Mouse (Mus musculus): ENCODE measurements at regions not wholly inside any gene's neighbourhood (a gene's known extent, or its start where the extent isn't known, plus 50 kb on each side); places are given as distances from the start of the nearest gene placed in this dataset.
"Not testable (repeated sequence)": the region's sequence is repeated elsewhere in the genome, so short reads cannot be mapped to it uniquely, and the experiment has no call there.

GRCm38 (mm10) chr6:4149663-4150062 lies 62.9 kb upstream of the Bet1 start:
- WGBS, result 74% methylated on average over 4 of the region's 4 CpGs

GRCm38 (mm10) chr6:4158293-4158692 lies 71.5 kb upstream of the Bet1 start:
- DNase-seq (ENCODE audit: low spot score), result no peak
- WGBS, result 85% methylated on average over 2 of the region's 2 CpGs
- Histone ChIP-seq H3K9me3 (replicated peaks; ENCODE audit: control insufficient read depth, low read length) (no peaks in the 10 kb centered on the region), H3K4me1 (ENCODE audit: control insufficient read depth, insufficient read depth, low read length) (no peaks in the 10 kb centered on the region), H3K27me3 (replicated peaks; ENCODE audit: control insufficient read depth, insufficient read depth, low read length) (no peaks in the 10 kb centered on the region), H3K36me3 (ENCODE audit: control insufficient read depth, insufficient read depth, low read length) (no peaks in the 10 kb centered on the region), H3K27ac (ENCODE audit: low read depth, low read length) (no peak overlapping the region), H3K4me2 (ENCODE audit: low read length) (no peak overlapping the region), H3K9ac (ENCODE audit: low read length) (no peak overlapping the region), H3K4me3 (ENCODE audit: low read depth, low read length) (no peak overlapping the region)
- ATAC-seq, result no peak

More at GRCm38 (mm10) chr6:4149663-4150062, 62.9 kb upstream of the Bet1 start:
- ATAC-seq (no peak), DNase-seq (ENCODE audit: low spot score) (no peak)
- Histone ChIP-seq H3K27me3 (replicated peaks; ENCODE audit: control insufficient read depth, insufficient read depth, low read length) (no peaks in the 10 kb centered on the region), H3K27ac (ENCODE audit: low read depth, low read length) (no peak overlapping the region), H3K4me3 (ENCODE audit: low read depth, low read length) (no peak overlapping the region), H3K4me1 (ENCODE audit: control insufficient read depth, insufficient read depth, low read length) (no peaks in the 10 kb centered on the region), H3K9ac (ENCODE audit: low read length) (no peak overlapping the region), H3K4me2 (ENCODE audit: low read length) (no peak overlapping the region), H3K9me3 (replicated peaks; ENCODE audit: control insufficient read depth, low read length) (no peaks in the 10 kb centered on the region), H3K36me3 (ENCODE audit: control insufficient read depth, insufficient read depth, low read length) (no peaks in the 10 kb centered on the region)

GRCm38 (mm10) chr6:4163733-4164132 lies 77.0 kb upstream of the Bet1 start:
- Histone ChIP-seq H3K4me2 (ENCODE audit: low read length) (no peak overlapping the region), H3K36me3 (ENCODE audit: control insufficient read depth, insufficient read depth, low read length) (no peaks in the 10 kb centered on the region), H3K9me3 (replicated peaks; ENCODE audit: control insufficient read depth, low read length) (no peaks in the 10 kb centered on the region), H3K4me1 (ENCODE audit: control insufficient read depth, insufficient read depth, low read length) (no peaks in the 10 kb centered on the region), H3K4me3 (ENCODE audit: low read depth, low read length) (no peak overlapping the region), H3K27me3 (replicated peaks; ENCODE audit: control insufficient read depth, insufficient read depth, low read length) (no peaks in the 10 kb centered on the region), H3K27ac (ENCODE audit: low read depth, low read length) (no peak overlapping the region), H3K9ac (ENCODE audit: low read length) (no peak overlapping the region)
- ATAC-seq (no peak), DNase-seq (ENCODE audit: low spot score) (no peak)
- 78% methylated on average over 1 of the region's 1 CpGs for WGBS

GRCm38 (mm10) chr6:4167112-4167511 lies 80.3 kb upstream of the Bet1 start:
- H3K36me3 ChIP-seq (ENCODE audit: control insufficient read depth, insufficient read depth, low read length), result no peaks in the 10 kb centered on the region
- H3K9me3 ChIP-seq (replicated peaks; ENCODE audit: control insufficient read depth, low read length), result no peaks in the 10 kb centered on the region
- no peak overlapping the region for H3K4me3 ChIP-seq (ENCODE audit: low read depth, low read length)
- H3K27ac ChIP-seq (ENCODE audit: low read depth, low read length), result no peak overlapping the region
- no peak overlapping the region for H3K9ac ChIP-seq (ENCODE audit: low read length)
- H3K4me1 ChIP-seq (ENCODE audit: control insufficient read depth, insufficient read depth, low read length), result no peaks in the 10 kb centered on the region
- WGBS, result 34% methylated on average over 4 of the region's 4 CpGs
- no peaks in the 10 kb centered on the region for H3K27me3 ChIP-seq (replicated peaks; ENCODE audit: control insufficient read depth, insufficient read depth, low read length)
- peak; percentile 72 for ATAC-seq
- no peak overlapping the region for H3K4me2 ChIP-seq (ENCODE audit: low read length)
- DNase-seq (ENCODE audit: low spot score), result peak; percentile 66

- no peak overlapping the region for H3K4me3 ChIP-seq (ENCODE audit: low read depth, low read length)
- no peak overlapping the region for H3K27ac ChIP-seq (ENCODE audit: low read depth, low read length)
- DNase-seq (ENCODE audit: low spot score) (no peak), ATAC-seq (no peak)
- H3K36me3 ChIP-seq (ENCODE audit: control insufficient read depth, insufficient read depth, low read length), result no peaks in the 10 kb centered on the region
- H3K9me3 ChIP-seq (replicated peaks; ENCODE audit: control insufficient read depth, low read length), result no peaks in the 10 kb centered on the region
- H3K9ac ChIP-seq (ENCODE audit: low read length), result no peak overlapping the region
- H3K27me3 ChIP-seq (replicated peaks; ENCODE audit: control insufficient read depth, insufficient read depth, low read length), result no peaks in the 10 kb centered on the region
- H3K4me1 ChIP-seq (ENCODE audit: control insufficient read depth, insufficient read depth, low read length), result no peaks in the 10 kb centered on the region
- H3K4me2 ChIP-seq (ENCODE audit: low read length), result no peak overlapping the region
Observed at GRCm38 (mm10) chr6:4167757-4168156, 81.0 kb upstream of the Bet1 start.

- WGBS, result 46% methylated on average over 4 of the region's 4 CpGs
- Histone ChIP-seq H3K4me1 (ENCODE audit: control insufficient read depth, insufficient read depth, low read length) (no peaks in the 10 kb centered on the region), H3K9ac (ENCODE audit: low read length) (no peak overlapping the region), H3K9me3 (replicated peaks; ENCODE audit: control insufficient read depth, low read length) (no peaks in the 10 kb centered on the region), H3K36me3 (ENCODE audit: control insufficient read depth, insufficient read depth, low read length) (no peaks in the 10 kb centered on the region), H3K27ac (ENCODE audit: low read depth, low read length) (no peak overlapping the region), H3K4me2 (ENCODE audit: low read length) (no peak overlapping the region), H3K4me3 (ENCODE audit: low read depth, low read length) (no peak overlapping the region), H3K27me3 (replicated peaks; ENCODE audit: control insufficient read depth, insufficient read depth, low read length) (no peaks in the 10 kb centered on the region)
- DNase-seq (ENCODE audit: low spot score) (no peak), ATAC-seq (no peak)
Observed at GRCm38 (mm10) chr6:4171561-4171960, 84.8 kb upstream of the Bet1 start.

- DNase-seq (ENCODE audit: low spot score) (no peak), ATAC-seq (no peak)
- Histone ChIP-seq H3K4me3 (ENCODE audit: low read depth, low read length) (no peak overlapping the region), H3K9me3 (replicated peaks; ENCODE audit: control insufficient read depth, low read length) (no peaks in the 10 kb centered on the region), H3K27me3 (replicated peaks; ENCODE audit: control insufficient read depth, insufficient read depth, low read length) (no peaks in the 10 kb centered on the region), H3K4me1 (ENCODE audit: control insufficient read depth, insufficient read depth, low read length) (no peaks in the 10 kb centered on the region), H3K36me3 (ENCODE audit: control insufficient read depth, insufficient read depth, low read length) (no peaks in the 10 kb centered on the region), H3K9ac (ENCODE audit: low read length) (no peak overlapping the region), H3K4me2 (ENCODE audit: low read length) (no peak overlapping the region), H3K27ac (ENCODE audit: low read depth, low read length) (no peak overlapping the region)
- WGBS, result 71% methylated on average over 4 of the region's 4 CpGs
Observed at GRCm38 (mm10) chr6:4187683-4188082, 100.9 kb upstream of the Bet1 start.

GRCm38 (mm10) chr6:4190976-4191375 lies 104.2 kb upstream of the Bet1 start:
- H3K4me2 ChIP-seq (ENCODE audit: low read length); H3K9ac ChIP-seq (ENCODE audit: low read length); H3K27ac ChIP-seq (ENCODE audit: low read depth, low read length); H3K4me1 ChIP-seq (ENCODE audit: control insufficient read depth, insufficient read depth, low read length); DNase-seq (ENCODE audit: low spot score); H3K27me3 ChIP-seq (replicated peaks; ENCODE audit: control insufficient read depth, insufficient read depth, low read length); H3K36me3 ChIP-seq (ENCODE audit: control insufficient read depth, insufficient read depth, low read length); H3K4me3 ChIP-seq (ENCODE audit: low read depth, low read length); ATAC-seq; H3K9me3 ChIP-seq (replicated peaks; ENCODE audit: control insufficient read depth, low read length): not testable (repeated sequence)
- 63% methylated on average over 5 of the region's 5 CpGs for WGBS

GRCm38 (mm10) chr6:4193286-4193685 lies 106.5 kb upstream of the Bet1 start:
- H3K9ac ChIP-seq (ENCODE audit: low read length), result no peak overlapping the region
- no peak overlapping the region for H3K4me2 ChIP-seq (ENCODE audit: low read length)
- H3K9me3 ChIP-seq (replicated peaks; ENCODE audit: control insufficient read depth, low read length), result no peaks in the 10 kb centered on the region
- DNase-seq (ENCODE audit: low spot score), result peak; percentile 10
- no peak overlapping the region for H3K27ac ChIP-seq (ENCODE audit: low read depth, low read length)
- no peaks in the 10 kb centered on the region for H3K36me3 ChIP-seq (ENCODE audit: control insufficient read depth, insufficient read depth, low read length)
- no peaks in the 10 kb centered on the region for H3K4me1 ChIP-seq (ENCODE audit: control insufficient read depth, insufficient read depth, low read length)
- H3K4me3 ChIP-seq (ENCODE audit: low read depth, low read length), result no peak overlapping the region
- WGBS, result 70% methylated on average over 5 of the region's 5 CpGs
- H3K27me3 ChIP-seq (replicated peaks; ENCODE audit: control insufficient read depth, insufficient read depth, low read length), result no peaks in the 10 kb centered on the region
- no peak for ATAC-seq

GRCm38 (mm10) chr6:4201176-4201575 lies 114.4 kb upstream of the Bet1 start:
- Histone ChIP-seq H3K27me3 (replicated peaks; ENCODE audit: control insufficient read depth, insufficient read depth, low read length) (no peaks in the 10 kb centered on the region), H3K4me2 (ENCODE audit: low read length) (no peak overlapping the region), H3K4me3 (ENCODE audit: low read depth, low read length) (no peak overlapping the region), H3K4me1 (ENCODE audit: control insufficient read depth, insufficient read depth, low read length) (no peaks in the 10 kb centered on the region), H3K9ac (ENCODE audit: low read length) (no peak overlapping the region), H3K27ac (ENCODE audit: low read depth, low read length) (no peak overlapping the region), H3K9me3 (replicated peaks; ENCODE audit: control insufficient read depth, low read length) (no peaks in the 10 kb centered on the region), H3K36me3 (ENCODE audit: control insufficient read depth, insufficient read depth, low read length) (no peaks in the 10 kb centered on the region)
- 53% methylated on average over 2 of the region's 2 CpGs for whole genome bisulfite sequencing
- ATAC-seq (no peak), DNase-seq (ENCODE audit: low spot score) (no peak)

Measured in forebrain, embryonic 14.5 days (tissue).